Mouse (Mus musculus) mouse embryonic stem cell (cell line): ENCODE data around the gene 4930519P11Rik.

Experiments used
- in situ Hi-C, 2 experiments: fragments of 300-500 bp; cut with MboI; formaldehyde crosslinking; loops; 1 replicate in 1 of 2; 3 replicates in 1 of 2; pipeline ENCODE4 v1.14.3; 2019 to 2020; ENCODE audit warnings: low sequenced_read_pairs in 2 of 2, low pct_unique_long_range_greater_than_20kb in 1 of 2, mixed read lengths in 1 of 2; ENCODE audit not compliant: unreplicated experiment in 1 of 2

Gene 4930519P11Rik

DNA sequence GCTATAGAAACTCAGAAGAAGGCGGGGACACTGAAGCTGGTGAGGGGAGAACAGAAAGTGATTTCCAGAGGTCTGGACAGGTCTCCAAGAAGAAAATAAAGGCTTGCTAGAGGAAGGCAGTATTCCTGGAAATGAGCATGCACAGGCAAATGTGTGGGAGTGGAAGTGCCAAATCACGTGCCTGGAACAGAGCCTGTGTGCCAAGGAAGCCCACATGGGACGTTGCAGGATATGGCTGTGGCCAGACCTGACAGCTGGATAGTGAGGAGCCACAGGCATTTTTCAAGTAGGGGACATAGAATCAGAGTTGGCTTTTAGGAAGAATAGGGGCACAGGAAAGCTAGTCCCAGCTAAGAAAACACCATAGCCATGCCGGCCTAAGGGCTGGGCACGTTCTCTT is 17.5 kb downstream of the 4930519P11Rik start:
- in situ Hi-C loops = loop anchor here in 1 of 2 experiments (25.0 kb wide), 1 partner anchor 383 kb away; the partner anchor contains the start of gene Bpifb5

DNA sequence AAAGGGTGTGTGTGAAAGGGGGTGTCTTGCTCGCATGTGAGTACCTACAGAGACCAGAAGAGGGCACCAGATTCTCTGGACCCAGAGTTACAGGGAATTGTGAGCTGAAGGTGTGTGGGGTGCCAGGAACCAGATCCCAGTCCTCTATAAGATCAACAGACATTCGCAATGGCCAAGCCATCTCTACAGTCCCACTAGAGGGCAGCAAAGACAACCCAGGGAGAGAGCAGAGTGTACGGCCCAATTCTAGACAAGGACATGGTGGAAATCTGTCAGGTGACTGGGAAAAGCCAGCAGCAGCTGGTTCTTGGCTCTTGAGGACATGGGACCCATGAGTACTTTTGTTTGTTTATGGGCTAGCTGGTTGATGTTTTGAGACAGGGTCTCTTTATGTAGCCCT is 20.2 kb downstream of the 4930519P11Rik start:
- in situ Hi-C loops = loop anchor here in 1 of 2 experiments (25.0 kb wide), 1 partner anchor 381 kb away; the partner anchor contains the start of gene Bpifb5

DNA sequence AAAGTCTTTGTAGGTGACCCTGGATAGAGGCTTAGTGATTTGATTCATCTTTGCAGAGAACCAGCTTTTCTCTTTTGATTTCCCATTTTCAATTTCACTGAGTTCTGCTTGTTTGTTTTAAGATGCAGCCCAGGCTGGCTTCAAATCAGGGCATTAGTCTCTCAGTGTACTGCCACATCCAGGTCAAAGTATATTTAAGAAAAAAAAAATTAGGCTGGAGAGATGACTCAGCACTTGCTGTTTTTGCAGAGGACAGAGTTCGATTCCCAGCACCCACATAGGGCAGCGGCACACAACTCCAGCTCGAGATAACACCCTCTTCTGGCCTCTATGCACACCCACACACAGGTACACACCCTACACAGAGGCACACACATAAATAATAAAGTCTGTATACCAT is 22.0 kb downstream of the 4930519P11Rik start:
- in situ Hi-C loops = loop anchor here in 1 of 2 experiments (25.0 kb wide), 1 partner anchor 379 kb away; the partner anchor contains the start of gene Bpifb5

DNA sequence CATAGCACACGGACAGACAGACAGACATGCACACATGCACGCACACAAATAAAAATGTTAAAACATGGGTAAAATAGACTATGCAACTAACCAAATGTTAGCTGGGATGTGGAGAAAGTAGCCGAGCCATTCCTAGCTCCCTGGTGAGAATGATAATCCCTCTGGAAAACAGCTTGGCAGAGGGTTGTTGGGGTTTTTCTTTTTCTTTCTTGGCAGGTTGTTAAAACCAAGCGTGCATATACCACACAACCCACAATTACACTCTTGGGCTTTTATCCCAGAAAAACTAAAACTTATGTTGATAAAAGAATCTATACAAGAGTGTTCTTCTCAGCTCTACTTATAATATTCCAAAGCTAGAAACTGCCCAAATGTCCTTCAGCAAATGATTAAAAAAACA is 24.2 kb downstream of the 4930519P11Rik start:
- in situ Hi-C loops = loop anchor here (10.0 to 25.0 kb wide), 2 partner anchors 174 to 377 kb away; partner anchors contain the start of gene Bpifb5 (in 1 of the 2)

DNA sequence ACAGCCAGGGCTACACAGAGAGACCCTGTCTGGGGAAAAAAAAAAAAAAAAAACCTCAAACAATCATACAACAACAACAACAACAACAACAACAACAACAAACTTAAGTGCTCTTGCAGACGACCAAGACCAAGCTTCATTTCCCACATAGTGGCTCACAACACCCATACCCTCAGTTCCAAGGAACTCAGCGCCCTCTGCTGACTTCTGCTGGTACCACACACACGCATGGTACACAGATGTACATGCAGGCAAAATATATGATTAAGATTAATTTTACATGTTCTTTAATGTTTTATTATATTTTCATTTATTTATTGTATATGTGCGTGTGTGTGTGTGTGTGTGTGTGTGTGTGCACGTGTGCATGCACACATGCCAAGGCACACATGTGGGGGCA is 26.8 kb downstream of the 4930519P11Rik start:
- in situ Hi-C loops = loop anchor here (10.0 to 25.0 kb wide), 2 partner anchors 172 to 374 kb away; partner anchors contain the start of gene Bpifb5 (in 1 of the 2)

DNA sequence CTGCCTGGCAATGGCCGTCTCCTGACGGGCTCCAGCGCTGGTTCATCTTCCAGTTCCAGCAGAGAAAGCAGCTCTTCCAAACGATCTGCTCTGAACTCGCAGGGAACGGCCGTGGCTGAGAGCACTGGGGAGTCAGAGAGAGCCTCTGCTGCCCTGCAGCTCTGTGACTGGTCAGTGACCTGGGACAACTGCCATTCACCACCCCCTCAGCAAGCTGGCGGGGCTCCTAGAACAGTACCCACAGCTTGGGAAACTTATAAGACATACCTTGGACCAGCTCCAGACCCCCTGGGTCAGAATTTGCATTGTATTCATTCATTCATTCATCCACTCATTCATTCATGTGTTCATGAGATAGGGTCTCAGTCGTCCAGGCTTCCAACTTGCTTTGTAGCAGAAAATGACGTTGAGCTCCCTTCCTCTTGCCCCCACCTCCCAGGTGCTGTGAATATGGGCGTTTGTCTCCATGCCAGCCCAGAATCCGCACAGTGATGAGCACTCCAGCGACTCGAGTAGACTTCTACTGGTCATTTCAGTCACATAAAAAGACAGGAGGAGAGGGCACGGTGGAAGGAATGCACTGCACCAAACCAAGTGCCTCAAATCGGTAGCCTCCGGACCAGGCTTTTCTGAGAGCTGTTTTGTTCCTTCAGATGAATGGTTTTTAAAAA is 28.2 kb downstream of the 4930519P11Rik start:
- in situ Hi-C loops = loop anchor here (5.0 to 25.0 kb wide), 3 partner anchors 170 to 373 kb away; partner anchors contain the start of gene Bpifb5 (in 1 of the 2)

DNA sequence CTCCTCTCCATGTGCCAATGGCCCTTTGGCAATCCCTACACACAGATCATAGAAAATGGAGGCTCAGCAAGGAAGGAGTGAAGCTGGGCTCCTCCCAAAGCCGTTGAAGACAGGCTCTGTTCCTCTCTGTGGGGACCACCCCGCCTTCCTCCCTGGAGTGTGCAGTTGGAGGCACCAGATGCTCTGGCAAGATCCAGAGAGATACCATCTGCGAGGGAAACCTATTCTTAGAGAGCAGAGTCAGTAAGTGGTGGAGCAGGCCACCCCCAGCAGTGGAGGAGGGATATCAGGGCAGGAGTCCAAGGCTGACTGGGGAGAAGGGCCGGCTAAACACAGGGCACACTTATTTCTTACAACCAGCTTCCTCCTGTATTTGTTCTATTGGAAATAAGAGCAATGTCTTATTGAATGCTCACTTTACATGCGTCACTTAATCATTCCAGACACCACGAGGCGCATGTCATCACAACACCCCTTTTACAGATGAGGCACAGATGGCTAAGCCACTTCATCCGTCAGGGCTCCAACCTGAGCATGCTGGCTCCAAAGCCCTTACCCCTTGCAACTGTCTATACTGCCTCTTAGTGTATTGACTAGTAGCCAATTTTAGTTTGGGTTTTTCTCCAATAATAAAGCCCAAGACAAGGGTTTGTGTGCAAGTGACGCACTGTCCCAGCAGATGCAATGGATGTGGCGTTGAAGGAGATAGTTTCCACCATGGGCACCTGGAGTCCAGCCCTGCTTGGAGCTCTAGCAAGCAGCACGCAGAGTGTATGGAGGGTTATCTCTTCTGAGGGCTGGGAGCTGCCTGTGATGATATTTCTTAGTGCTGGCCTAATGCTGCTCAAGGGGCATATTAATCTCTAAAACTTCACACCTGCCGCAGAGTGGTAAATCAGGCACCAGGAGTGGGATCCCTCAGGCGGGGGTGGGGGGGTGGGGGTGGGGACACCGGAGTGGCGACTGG is 29.0 kb downstream of the 4930519P11Rik start:
- in situ Hi-C loops = loop anchor here (5.0 to 25.0 kb wide), 3 partner anchors 169 to 372 kb away; partner anchors contain the start of gene Bpifb5 (in 1 of the 2)

DNA sequence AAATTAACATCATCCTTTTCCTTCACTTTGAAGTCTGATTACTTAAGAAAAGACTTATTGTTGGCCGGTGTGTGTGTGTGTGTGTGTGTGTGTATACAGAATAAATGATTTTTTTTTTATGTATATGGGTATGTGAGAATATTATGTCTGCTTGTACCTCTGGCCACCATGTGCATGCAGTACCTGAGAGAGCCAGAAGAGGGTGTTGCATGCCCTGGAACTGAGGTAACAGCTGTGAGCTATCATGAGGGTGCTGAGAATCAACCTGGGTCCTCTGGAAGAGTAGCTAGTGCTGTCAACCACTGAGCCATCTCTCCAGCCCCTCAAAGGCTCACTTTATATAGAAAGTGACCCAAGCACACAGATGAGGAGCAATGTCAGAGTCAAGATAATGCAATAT is 31.8 kb downstream of the 4930519P11Rik start:
- in situ Hi-C loops = loop anchor here (5.0 to 25.0 kb wide), 3 partner anchors 167 to 369 kb away; partner anchors contain the start of gene Bpifb5 (in 1 of the 2)

DNA sequence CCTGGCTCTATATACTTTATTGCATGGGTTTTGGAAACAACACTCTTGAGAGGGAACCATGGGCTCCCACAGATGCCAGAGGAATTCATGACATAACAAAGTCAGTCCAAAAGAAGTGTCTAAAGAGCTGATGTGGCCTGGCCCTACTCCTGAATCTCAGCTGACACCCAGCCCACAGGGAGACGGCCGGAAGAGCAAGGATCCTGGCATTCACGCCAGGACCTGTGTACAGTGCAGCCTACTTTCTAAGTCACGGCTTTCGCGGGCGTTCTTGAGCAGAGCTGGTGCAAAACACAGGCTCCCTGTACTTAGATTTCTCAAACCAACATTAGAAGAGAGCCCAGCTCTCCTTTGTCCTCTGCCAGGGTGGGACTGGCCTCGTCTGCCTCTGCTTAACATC is 32.7 kb downstream of the 4930519P11Rik start:
- in situ Hi-C loops = loop anchor here (5.0 to 25.0 kb wide), 3 partner anchors 166 to 368 kb away; partner anchors contain the start of gene Bpifb5 (in 1 of the 2)

DNA sequence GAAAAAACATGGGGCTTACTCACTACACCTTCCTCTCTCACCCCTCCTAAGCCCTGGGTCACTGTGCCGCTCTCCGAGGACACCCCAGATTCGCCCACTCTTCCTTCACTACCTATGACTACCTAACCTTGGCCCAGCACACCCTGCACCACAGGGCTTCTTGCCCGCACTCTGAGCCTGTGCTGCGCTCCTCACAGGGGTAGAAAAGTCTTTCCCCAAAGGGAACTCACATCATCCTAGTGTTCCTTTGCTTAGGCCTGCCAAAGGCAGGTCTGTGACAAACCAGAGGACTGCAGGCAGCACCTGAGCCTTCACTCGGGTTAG is 35.5 kb downstream of the 4930519P11Rik start:
- in situ Hi-C loops = loop anchor here in 1 of 2 experiments (25.0 kb wide), 1 partner anchor 365 kb away; the partner anchor contains the start of gene Bpifb5

DNA sequence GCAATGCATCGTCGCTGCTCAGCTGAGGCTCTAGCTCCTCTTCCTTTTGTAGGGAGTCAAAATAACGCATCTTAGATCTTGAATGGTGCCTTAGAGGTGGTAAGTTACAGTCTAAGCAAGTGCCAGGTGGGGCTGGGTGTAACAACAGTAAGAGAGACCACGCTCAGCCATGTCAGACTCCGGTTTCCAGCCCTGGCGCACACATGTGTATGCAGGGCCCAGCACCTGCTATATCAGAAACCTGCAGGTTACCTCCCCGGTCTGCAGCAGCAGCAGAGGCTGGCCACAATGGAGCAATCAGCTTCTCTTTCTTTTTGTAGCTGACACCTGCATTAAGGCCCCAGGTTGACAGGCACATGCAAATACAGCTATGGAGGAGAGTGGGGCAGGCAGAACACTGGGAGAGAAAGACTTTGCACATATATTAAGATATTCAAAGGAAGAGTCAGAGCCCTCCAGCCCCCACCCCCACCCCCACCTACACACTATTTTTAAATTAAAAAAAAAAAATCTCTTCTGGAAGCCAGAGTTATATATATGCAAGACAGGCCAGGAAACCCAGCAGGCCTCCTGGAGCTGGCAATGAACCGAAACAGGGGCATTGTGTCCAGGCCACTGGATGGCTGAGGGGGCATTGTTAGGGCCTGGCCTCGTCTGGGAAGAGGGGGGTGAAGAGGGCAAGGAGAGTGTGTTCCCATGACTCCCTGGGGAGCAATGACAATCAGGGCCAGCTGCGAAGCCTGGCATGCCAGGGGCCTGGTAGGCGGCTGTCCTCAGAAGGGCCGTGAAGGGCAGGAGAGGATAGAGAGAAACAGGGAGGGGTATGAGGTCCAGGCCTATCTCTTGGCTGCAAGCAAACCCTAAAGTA is 36.1 kb downstream of the 4930519P11Rik start:
- in situ Hi-C loops = loop anchor here in 1 of 2 experiments (25.0 kb wide), 1 partner anchor 365 kb away; the partner anchor contains the start of gene Bpifb5

DNA sequence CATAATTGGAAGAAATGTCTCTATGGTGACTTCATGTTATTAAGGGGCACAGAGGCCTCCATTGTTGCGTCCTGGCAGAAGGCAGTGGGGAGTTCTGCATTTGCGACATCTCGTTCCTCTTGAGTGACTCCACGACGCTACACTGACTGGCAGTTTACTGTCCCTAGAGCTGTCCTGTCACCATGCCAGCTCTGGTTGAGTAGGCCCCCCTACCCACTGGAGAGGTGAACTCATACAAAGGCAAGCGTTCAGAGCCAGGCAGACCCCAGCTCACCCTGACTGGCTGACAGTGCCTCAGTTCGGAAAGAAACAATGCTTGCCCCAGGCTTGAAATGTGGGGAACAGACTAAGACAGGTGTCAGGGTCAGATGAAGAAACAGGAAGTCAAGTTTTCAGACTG is 39.0 kb downstream of the 4930519P11Rik start:
- in situ Hi-C loops = no loop called here

DNA sequence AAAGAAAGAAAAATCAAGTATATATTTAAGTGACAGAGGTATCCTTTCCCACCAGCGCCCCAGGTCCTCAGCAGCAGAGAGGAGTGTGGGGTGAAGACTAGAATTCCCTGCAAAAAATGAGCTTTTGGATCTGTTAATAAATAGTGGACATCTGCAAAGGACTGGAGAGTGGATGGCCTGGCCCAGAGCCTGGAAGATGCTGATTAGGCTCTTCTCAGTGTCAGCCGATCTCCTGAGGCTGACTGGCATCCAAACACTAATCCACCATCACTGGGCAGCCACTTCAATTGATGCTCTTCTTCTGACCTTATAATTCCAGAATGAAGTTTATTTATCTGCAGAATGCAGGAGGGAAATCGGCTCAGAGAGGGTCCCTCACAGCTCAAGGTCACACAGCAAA is 40.2 kb downstream of the 4930519P11Rik start:
- in situ Hi-C loops = no loop called here

DNA sequence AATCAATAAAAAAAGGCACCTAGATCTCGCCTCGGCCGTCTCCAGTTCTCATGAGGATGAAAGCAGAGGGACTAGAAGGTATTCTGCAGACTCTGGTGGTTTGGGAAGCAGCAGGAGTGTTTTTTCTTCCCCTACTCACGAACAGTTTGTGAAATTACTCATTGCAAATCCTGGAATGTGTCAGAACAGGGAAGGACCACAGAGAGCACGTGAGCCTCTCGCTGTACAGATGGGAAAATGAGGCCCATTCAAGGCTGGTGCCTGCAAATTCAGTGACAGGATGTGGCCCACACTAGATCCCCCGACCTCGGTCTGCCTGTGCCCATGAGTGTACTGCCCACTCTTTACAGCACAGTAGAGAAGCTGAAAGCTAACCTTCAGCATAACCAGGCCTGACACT is 41.3 kb downstream of the 4930519P11Rik start:
- in situ Hi-C loops = no loop called here

DNA sequence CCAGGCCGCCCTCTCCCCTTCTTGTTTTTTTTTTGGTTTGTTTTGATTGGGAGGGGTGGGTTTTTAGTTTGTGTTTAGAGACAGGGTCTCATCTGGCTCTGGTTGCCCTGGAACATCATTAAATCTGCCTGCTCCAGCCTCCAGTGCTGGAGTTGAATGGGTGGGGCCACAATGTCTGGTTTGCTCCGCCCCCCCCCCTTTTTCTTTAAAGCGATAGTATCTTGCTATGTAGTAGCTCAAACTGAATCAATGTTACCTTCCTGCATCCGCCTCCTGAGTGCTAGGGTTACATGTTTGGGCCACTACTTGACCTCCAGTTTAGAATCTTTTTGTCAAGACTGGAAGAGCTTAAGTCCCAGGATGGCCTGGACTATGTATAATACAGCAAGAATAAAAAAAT is 42.0 kb downstream of the 4930519P11Rik start:
- in situ Hi-C loops = no loop called here

DNA sequence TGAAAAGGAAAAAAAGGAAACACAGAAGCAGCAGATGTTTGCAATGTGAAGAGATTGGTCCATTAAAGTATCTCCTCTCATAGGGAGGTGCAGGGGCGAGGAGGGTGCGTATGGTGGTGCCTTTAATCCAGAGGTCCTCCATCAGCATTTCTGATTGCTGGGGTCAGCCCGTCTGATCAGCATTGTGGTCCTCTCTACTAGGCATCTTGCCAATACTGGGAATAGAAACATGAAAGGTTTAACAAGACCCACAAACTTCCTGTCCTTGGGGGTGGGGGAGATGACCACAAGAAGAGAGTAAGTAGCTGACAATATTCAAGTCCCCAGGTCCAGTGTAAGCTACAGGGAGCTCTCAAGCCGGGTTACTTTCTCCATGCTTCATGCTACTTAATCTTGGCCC is 42.6 kb downstream of the 4930519P11Rik start:
- in situ Hi-C loops = no loop called here

DNA sequence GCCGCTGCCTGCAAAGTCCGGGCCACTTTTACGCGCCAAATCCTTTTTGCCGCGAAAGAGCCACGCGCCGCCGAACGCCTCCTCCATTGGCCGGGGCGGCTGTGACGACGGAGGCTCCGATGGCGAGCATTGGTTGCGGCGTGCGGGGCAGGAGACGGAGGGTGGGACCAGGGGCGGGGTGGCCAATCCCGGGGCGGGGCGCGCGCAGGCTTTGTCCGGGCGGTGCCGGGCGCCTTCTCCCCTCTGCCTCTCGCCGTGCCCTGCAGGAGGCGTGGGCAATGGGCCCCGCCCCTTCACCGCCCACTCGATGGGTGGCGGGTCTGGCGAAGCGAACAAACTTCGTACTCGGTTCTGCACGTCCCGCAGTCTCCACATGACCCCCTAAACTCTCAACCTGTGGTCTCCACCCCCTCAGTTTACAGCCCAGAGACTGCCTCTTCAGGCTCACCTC is 43.4 kb downstream of the 4930519P11Rik start, which contains the start of gene E2f1:
E2f1 (minus strand) TSS at position 57 of the 451 bp plus-strand sequence.
- in situ Hi-C loops = no loop called here
